Mouse (Mus musculus): Measurements from ENCODE around the gene Snx5.

DNA sequence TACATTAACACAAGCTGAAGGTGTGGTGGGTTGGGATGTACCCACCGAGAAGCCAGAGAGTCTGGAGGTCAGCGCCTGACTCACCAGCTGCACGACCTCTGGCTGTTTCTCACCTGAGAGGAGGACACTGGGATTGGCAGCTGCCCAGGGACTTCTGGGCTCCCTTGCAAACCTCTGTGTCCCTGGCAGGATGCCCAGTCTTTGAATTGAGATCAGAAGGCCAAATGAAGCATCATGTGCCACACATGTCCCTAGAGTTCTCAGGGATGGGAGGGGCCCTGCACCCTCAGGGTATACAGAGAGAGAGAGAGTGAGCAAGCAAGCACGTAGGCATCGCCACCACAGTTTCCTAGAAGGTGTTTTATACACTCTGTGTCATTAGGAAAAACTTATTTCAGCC lies 9.0 kb upstream of the Snx5 start:
- no peak for TF ChIP-seq CTCF (IDR thresholded peaks at IDR 0.05; ENCODE audit: control insufficient read depth, insufficient read depth, insufficient replicate concordance, low read depth, low read length)
- no peak for TF ChIP-seq POLR2A (IDR thresholded peaks at IDR 0.05; ENCODE audit: control insufficient read depth, low read depth, low read length)
